Mouse (Mus musculus): ENCODE results near the gene Polm. TPM values are rescaled to one million over a fixed set of nuclear protein-coding genes. Genes with fewer than 3 reads are reported as not detected.

Gene Polm
- polyA plus RNA-seq, 1 experiment from 2014 or later: 7.3 TPM

DNA sequence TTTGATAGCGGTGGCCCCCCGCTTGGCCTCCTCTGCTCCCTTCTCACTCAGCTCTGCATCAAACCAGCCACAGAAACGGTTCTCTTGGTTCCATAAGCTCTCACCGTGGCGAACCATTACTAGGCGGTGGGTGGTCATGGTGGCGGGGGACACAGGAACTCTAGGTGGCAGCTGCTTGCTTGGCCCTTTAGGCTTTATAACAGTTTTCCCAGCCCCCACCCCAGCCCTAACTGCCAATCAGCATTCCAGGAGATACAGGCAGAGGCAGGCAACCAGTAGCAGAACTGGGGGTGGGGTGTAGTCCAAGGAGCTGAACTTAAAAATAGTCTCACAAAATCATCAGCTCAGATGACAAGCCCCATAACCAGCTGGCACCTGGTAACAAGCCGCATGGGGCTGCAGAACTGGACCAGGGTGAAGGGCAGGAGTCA is 34.2 kb downstream of the Polm start, which contains the start of gene Pgam2:
Gene Pgam2 (minus strand): TSS at position 183 of the 431 bp plus-strand sequence.
- ATAC-seq (ENCODE audit: low FRiP score): 0 out of 2 replicates have a peak, but pooled peaks have one; percentile 27
- H3K27ac ChIP-seq (ENCODE audit: low read depth, low read length): no peak within 1 kb of the TSS
- no peak within 1 kb of the TSS for H3K4me2 ChIP-seq
- no peaks in the 10 kb centered on the region for H3K9me3 ChIP-seq (ENCODE audit: control insufficient read depth, low read length)
- H3K4me1 ChIP-seq (ENCODE audit: control insufficient read depth, insufficient read depth, low read length): no peaks in the 10 kb centered on the region
- peaks cover 4% of the 10 kb centered on the region; the same call in 1 of the 2 replicates for H3K36me3 ChIP-seq (ENCODE audit: control insufficient read depth, insufficient read depth, low read length)
- H3K9ac ChIP-seq (ENCODE audit: low read length): no peak within 1 kb of the TSS
- 49% methylated on average over 8 of the region's 8 CpGs for WGBS
- no peaks in the 10 kb centered on the region for H3K27me3 ChIP-seq (ENCODE audit: control insufficient read depth, insufficient read depth, low read length)
- H3K4me3 ChIP-seq (ENCODE audit: low read depth, low read length): no peak within 1 kb of the TSS
- no peak for DNase-seq (ENCODE audit: low spot score, missing footprints)

DNA sequence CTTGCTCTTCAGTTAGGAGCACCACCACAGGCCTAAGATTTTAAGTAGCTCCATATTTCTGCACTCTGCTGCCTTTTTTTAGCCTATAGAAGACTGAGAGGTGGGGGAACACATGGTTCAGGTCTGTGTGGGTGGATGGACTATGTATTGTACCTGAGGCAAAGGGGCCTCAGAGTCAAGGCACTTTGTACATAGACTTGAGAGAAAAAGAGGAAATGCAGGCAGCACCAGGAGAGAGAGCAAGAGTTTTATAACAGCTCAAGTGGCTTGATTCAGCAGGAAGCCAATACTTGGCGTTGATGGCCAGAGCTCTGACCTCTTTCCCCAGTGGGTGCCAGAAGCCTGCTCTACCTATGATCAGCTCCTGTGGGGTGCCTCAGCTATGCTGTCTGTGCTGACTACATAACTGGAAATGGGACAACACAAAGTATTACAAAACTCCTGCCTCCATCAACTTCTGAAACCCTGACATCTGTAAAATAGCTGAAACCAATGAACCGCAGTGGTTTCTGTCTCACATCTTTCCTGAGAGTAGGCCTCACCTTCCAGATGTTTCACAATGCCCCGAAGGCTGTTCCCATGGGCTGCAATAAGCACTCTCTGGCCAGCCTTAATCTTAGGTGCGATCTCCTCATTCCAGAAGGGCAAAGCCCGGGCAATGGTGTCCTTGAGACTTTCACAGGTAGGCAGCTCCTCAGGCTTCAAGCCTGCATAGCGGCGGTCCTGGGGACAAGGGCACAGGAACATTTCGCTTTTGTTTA is 35.2 kb downstream of the Polm start:
- Histone ChIP-seq H3K4me3 (ENCODE audit: low read depth, low read length) (no peak overlapping the region), H3K9ac (ENCODE audit: low read length) (no peak overlapping the region), H3K4me2 (no peak overlapping the region), H3K36me3 (ENCODE audit: control insufficient read depth, insufficient read depth, low read length) (peaks cover 9% of the 10 kb centered on the region; the same call in 1 of the 2 replicates), H3K27me3 (ENCODE audit: control insufficient read depth, insufficient read depth, low read length) (no peaks in the 10 kb centered on the region), H3K27ac (ENCODE audit: low read depth, low read length) (no peak overlapping the region), H3K9me3 (ENCODE audit: control insufficient read depth, low read length) (no peaks in the 10 kb centered on the region), H3K4me1 (ENCODE audit: control insufficient read depth, insufficient read depth, low read length) (no peaks in the 10 kb centered on the region)
- ATAC-seq (ENCODE audit: low FRiP score) (0 out of 2 replicates have a peak, but pooled peaks have one; percentile 5), DNase-seq (ENCODE audit: low spot score, missing footprints) (no peak)
- WGBS: 79% methylated on average over 8 of the region's 8 CpGs

DNA sequence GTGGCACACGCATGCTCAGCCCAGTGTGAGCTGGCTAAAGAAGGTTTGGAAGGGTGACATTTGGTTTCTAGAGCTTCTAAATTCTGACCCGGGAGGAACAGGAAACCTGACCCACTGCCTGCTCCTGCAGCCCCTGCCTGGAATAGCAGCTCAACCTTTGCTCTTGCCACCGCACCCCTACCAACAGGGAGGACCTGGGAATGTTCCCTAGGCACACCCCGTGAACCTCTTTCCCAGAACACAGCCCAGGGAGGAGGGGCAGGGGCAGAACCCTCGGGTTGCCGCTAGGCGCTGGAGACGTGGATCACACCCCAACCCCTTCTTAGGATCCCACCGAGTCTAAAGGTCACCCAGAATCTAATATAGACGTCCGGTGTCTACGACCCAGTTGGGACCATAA is 35.8 kb downstream of the Polm start:
- Histone ChIP-seq H3K27ac (ENCODE audit: low read depth, low read length) (no peak overlapping the region), H3K27me3 (ENCODE audit: control insufficient read depth, insufficient read depth, low read length) (no peaks in the 10 kb centered on the region), H3K4me3 (ENCODE audit: low read depth, low read length) (no peak overlapping the region), H3K4me2 (no peak overlapping the region), H3K4me1 (ENCODE audit: control insufficient read depth, insufficient read depth, low read length) (no peaks in the 10 kb centered on the region), H3K9ac (ENCODE audit: low read length) (no peak overlapping the region), H3K36me3 (ENCODE audit: control insufficient read depth, insufficient read depth, low read length) (peaks cover 14% of the 10 kb centered on the region), H3K9me3 (ENCODE audit: control insufficient read depth, low read length) (no peaks in the 10 kb centered on the region)
- 71% methylated on average over 12 of the region's 12 CpGs for WGBS
- DNase-seq (ENCODE audit: low spot score, missing footprints) (no peak), ATAC-seq (ENCODE audit: low FRiP score) (0 out of 2 replicates have a peak, but pooled peaks have one; percentile 5)

DNA sequence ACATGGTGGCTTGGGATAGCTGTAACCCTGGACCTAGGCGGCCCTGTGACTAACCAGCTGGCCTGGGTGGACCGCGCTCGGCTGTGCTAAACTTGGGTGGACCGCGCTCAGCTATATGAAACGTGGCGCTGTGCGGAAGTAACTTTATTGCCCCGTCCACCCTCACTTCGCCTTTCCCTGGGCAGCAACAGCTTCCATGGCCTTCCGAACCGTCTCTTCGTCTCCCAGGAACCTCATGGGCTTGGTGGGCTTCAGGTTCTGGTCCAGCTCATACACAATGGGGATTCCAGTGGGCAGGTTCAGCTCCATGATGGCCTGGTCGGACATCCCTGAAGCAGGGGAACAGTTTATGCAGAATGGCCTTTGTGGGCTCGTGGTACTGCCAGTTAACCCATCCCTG is 36.3 kb downstream of the Polm start:
- H3K4me2 ChIP-seq: no peak overlapping the region
- H3K27ac ChIP-seq (ENCODE audit: low read depth, low read length): no peak overlapping the region
- peaks cover 15% of the 10 kb centered on the region for H3K36me3 ChIP-seq (ENCODE audit: control insufficient read depth, insufficient read depth, low read length)
- H3K9ac ChIP-seq (ENCODE audit: low read length): no peak overlapping the region
- no peak for ATAC-seq (ENCODE audit: low FRiP score)
- H3K4me3 ChIP-seq (ENCODE audit: low read depth, low read length): no peak overlapping the region
- DNase-seq (ENCODE audit: low spot score, missing footprints): no peak
- H3K27me3 ChIP-seq (ENCODE audit: control insufficient read depth, insufficient read depth, low read length): no peaks in the 10 kb centered on the region
- WGBS: 94% methylated on average over 16 of the region's 16 CpGs
- no peaks in the 10 kb centered on the region for H3K4me1 ChIP-seq (ENCODE audit: control insufficient read depth, insufficient read depth, low read length)
- H3K9me3 ChIP-seq (ENCODE audit: control insufficient read depth, low read length): no peaks in the 10 kb centered on the region

DNA sequence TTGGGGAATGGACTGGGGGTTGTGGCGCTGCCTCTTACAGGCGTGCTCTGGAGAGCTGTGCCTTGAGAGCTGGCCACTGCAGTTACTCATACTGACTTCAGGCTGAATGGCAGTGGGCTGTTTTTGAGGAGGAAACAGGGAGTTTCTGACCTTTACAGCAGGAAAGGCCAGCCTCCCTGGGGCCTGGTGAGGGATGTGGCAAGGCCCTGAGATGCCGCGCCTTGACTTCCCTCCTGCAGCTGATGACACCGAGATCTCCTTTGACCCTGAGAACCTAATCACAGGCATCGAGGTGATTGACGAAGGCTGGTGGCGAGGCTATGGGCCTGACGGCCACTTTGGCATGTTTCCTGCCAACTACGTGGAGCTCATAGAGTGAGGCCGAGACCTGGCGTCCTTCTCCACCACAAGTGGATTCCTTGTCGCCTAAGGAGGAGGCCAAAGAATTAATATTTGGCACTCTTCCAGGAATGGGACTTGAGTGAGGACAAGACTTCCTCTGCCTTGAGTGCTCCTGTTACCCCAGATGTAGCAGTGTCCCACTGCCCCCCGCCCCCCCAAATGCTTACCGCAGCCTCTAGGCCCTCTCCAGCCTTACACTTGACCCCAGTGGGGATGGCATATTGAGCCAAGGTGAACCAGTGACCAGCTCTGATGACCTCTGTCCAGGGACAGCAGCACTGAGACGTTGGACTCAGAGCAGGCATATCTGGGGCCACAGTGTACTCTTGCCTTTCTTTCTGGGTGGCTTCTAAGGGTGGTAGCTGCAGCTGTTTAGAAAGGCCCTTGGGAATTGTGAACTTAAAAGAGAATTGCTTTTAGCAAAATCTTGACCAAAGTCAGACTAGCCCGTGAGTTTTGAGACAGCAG is 38.0 kb downstream of the Polm start:
- Histone ChIP-seq H3K9me3 (ENCODE audit: control insufficient read depth, low read length) (no peaks in the 10 kb centered on the region), H3K36me3 (ENCODE audit: control insufficient read depth, insufficient read depth, low read length) (peaks cover 25% of the 10 kb centered on the region), H3K9ac (ENCODE audit: low read length) (no peak overlapping the region), H3K27me3 (ENCODE audit: control insufficient read depth, insufficient read depth, low read length) (no peaks in the 10 kb centered on the region), H3K4me2 (no peak overlapping the region), H3K27ac (ENCODE audit: low read depth, low read length) (no peak overlapping the region), H3K4me3 (ENCODE audit: low read depth, low read length) (no peak overlapping the region), H3K4me1 (ENCODE audit: control insufficient read depth, insufficient read depth, low read length) (no peaks in the 10 kb centered on the region)
- WGBS: 93% methylated on average over 17 of the region's 17 CpGs
- no peak for DNase-seq (ENCODE audit: low spot score, missing footprints)
- no peak for ATAC-seq (ENCODE audit: low FRiP score)

DNA sequence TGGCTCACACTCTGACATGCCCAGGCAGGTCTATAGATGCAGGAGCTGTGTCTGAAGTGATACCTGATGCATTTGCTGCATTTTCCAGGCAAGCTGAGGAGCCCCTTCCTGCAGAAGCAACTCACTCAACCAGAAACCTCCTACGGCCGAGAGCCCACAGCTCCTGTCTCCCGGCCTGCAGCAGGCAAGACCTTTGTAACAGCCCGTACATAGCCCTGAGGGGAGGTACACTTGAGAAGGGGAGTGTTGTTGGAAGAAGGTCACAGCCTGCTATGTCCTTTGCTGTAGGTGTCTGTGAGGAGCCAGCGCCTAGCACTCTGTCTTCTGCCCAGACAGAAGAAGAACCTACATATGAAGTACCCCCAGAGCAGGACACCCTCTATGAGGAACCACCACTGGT is 39.9 kb downstream of the Polm start:
- Histone ChIP-seq H3K4me1 (ENCODE audit: control insufficient read depth, insufficient read depth, low read length) (no peaks in the 10 kb centered on the region), H3K9ac (ENCODE audit: low read length) (no peak overlapping the region), H3K27ac (ENCODE audit: low read depth, low read length) (no peak overlapping the region), H3K9me3 (ENCODE audit: control insufficient read depth, low read length) (no peaks in the 10 kb centered on the region), H3K27me3 (ENCODE audit: control insufficient read depth, insufficient read depth, low read length) (no peaks in the 10 kb centered on the region), H3K36me3 (ENCODE audit: control insufficient read depth, insufficient read depth, low read length) (peaks cover 28% of the 10 kb centered on the region), H3K4me3 (ENCODE audit: low read depth, low read length) (no peak overlapping the region), H3K4me2 (no peak overlapping the region)
- 91% methylated on average over 5 of the region's 5 CpGs for whole genome bisulfite sequencing
- no peak for DNase-seq (ENCODE audit: low spot score, missing footprints)
- no peak for ATAC-seq (ENCODE audit: low FRiP score)

DNA sequence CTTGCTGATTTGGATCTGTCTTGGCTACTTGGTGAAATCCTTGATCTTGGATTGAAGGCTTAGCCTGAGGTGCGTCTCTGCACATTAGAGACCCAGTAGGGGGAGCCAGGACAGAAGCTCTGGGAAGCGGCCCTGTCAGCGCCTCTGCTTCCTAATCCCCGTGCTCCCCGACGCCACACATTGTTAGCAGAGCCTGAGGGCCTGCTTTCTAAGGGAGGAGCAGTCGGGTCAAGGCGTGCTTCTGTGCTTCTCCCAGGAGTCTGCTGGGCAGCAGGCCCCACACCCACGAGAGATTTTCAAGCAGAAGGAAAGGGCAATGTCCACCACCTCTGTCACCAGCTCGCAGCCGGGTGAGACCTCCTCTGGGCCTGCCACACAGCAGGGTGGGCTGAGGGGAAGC is 40.4 kb downstream of the Polm start:
- Histone ChIP-seq H3K4me1 (ENCODE audit: control insufficient read depth, insufficient read depth, low read length) (no peaks in the 10 kb centered on the region), H3K27me3 (ENCODE audit: control insufficient read depth, insufficient read depth, low read length) (no peaks in the 10 kb centered on the region), H3K36me3 (ENCODE audit: control insufficient read depth, insufficient read depth, low read length) (peaks cover 32% of the 10 kb centered on the region), H3K9me3 (ENCODE audit: control insufficient read depth, low read length) (no peaks in the 10 kb centered on the region), H3K27ac (ENCODE audit: low read depth, low read length) (no peak overlapping the region), H3K4me3 (ENCODE audit: low read depth, low read length) (no peak overlapping the region), H3K9ac (ENCODE audit: low read length) (no peak overlapping the region), H3K4me2 (no peak overlapping the region)
- no peak for ATAC-seq (ENCODE audit: low FRiP score)
- WGBS: 81% methylated on average over 11 of the region's 11 CpGs
- DNase-seq (ENCODE audit: low spot score, missing footprints): no peak

DNA sequence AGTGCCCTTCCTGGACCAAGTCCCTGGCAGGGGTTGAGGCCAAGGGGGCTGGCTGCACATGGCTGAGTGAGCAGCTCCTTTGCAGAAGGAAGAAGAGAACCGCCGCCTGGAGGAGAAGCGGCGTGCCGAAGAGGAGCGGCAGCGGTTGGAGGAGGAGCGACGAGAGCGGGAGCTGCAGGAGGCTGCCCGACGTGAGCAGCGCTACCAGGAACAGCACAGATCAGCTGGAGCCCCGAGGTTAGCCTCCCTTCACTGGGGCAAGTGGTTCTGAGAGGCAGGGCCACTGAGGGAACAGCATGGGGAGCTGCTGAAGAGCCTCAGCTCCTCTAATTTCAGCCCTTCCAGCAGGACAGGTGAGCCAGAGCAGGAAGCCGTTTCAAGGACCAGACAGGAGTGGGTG is 40.9 kb downstream of the Polm start:
- Histone ChIP-seq H3K27ac (ENCODE audit: low read depth, low read length) (no peak overlapping the region), H3K27me3 (ENCODE audit: control insufficient read depth, insufficient read depth, low read length) (no peaks in the 10 kb centered on the region), H3K9ac (ENCODE audit: low read length) (no peak overlapping the region), H3K4me1 (ENCODE audit: control insufficient read depth, insufficient read depth, low read length) (no peaks in the 10 kb centered on the region), H3K4me3 (ENCODE audit: low read depth, low read length) (no peak overlapping the region), H3K4me2 (no peak overlapping the region), H3K9me3 (ENCODE audit: control insufficient read depth, low read length) (no peaks in the 10 kb centered on the region), H3K36me3 (ENCODE audit: control insufficient read depth, insufficient read depth, low read length) (peaks cover 35% of the 10 kb centered on the region)
- no peak for ATAC-seq (ENCODE audit: low FRiP score)
- WGBS: 90% methylated on average over 15 of the region's 15 CpGs
- peak; percentile 66 for DNase-seq (ENCODE audit: low spot score, missing footprints)

DNA sequence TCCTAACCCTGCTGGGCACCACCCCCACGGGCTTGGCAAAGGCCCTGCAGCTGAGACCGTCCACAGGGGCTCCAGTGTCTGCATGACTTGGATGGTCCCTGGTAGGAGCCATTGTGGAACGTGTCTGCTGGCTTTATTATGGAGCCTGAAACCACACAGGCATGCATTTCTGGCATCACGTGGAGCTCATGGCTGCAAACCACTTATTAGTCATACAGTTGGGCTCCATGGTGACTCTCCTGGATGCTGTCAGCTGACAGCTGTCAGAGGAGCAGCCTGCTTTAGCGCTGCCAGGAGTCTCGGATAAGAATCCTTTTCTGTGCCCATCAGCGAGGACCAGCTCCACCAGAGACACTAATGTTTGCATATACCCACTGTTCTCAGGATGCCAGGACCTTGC is 42.1 kb downstream of the Polm start:
- H3K9ac ChIP-seq (ENCODE audit: low read length): no peak overlapping the region
- no peak overlapping the region for H3K4me2 ChIP-seq
- no peaks in the 10 kb centered on the region for H3K4me1 ChIP-seq (ENCODE audit: control insufficient read depth, insufficient read depth, low read length)
- H3K4me3 ChIP-seq (ENCODE audit: low read depth, low read length): no peak overlapping the region
- H3K36me3 ChIP-seq (ENCODE audit: control insufficient read depth, insufficient read depth, low read length): peaks cover 38% of the 10 kb centered on the region
- H3K27ac ChIP-seq (ENCODE audit: low read depth, low read length): no peak overlapping the region
- H3K27me3 ChIP-seq (ENCODE audit: control insufficient read depth, insufficient read depth, low read length): no peaks in the 10 kb centered on the region
- WGBS: 90% methylated on average over 7 of the region's 7 CpGs
- ATAC-seq (ENCODE audit: low FRiP score): no peak
- H3K9me3 ChIP-seq (ENCODE audit: control insufficient read depth, low read length): no peaks in the 10 kb centered on the region
- DNase-seq (ENCODE audit: low spot score, missing footprints): no peak

All from midbrain, embryonic 11.5 days (tissue).